Mouse (Mus musculus) midbrain, postnatal 0 days (tissue): ENCODE measurements around the gene Frmd5. TPM values are rescaled to one million over a fixed set of nuclear protein-coding genes. Genes with fewer than 3 reads are reported as not detected.

Experiments
- ATAC-seq: fragments of 200-750 bp; cut with Nextera tagmentation; 2 replicates; pipeline ENCODE4 v1.8.0; 2017; ENCODE audit warnings: moderate number of reproducible peaks, mild to moderate bottlenecking, moderate TSS enrichment, moderate library complexity; ENCODE audit not compliant: low FRiP score
- DNase-seq: peaks from one replicate; pipeline ENCODE4 v3.0.0-alpha.2; 2015; ENCODE audit warnings: low spot score
- H3K27ac ChIP-seq: fragments of 300-500 bp; sonication (generic); 2 replicates; pipeline ENCODE4 v1.5.1; 2014; ENCODE audit warnings: low read depth, mild to moderate bottlenecking, low read length, mixed read lengths
- H3K27me3 ChIP-seq: fragments of 300-500 bp; sonication (generic); 2 replicates; pipeline ENCODE4 v1.6.1; 2014; ENCODE audit warnings: low read length, control low read depth, mixed read lengths; ENCODE audit not compliant: insufficient read depth
- H3K36me3 ChIP-seq: fragments of 300-500 bp; sonication (generic); 2 replicates; pipeline ENCODE4 v1.6.1; 2014; ENCODE audit warnings: low read length, control low read depth, mixed read lengths; ENCODE audit not compliant: insufficient read depth
- H3K4me1 ChIP-seq: fragments of 300-500 bp; sonication (generic); 2 replicates; pipeline ENCODE4 v1.6.1; 2014; ENCODE audit warnings: mild to moderate bottlenecking, control low read depth, antibody characterized with exemption, low read length, mixed read lengths; ENCODE audit not compliant: insufficient read depth
- H3K4me2 ChIP-seq: fragments of 300-500 bp; sonication (generic); 2 replicates; pipeline ENCODE4 v1.6.1; 2014; ENCODE audit warnings: low read depth, mild to moderate bottlenecking, low read length, mixed read lengths; ENCODE audit not compliant: poor library complexity, severe bottlenecking
- H3K4me3 ChIP-seq: fragments of 300-500 bp; sonication (generic); 2 replicates; pipeline ENCODE4 v1.5.1; 2014; ENCODE audit warnings: low read depth, mild to moderate bottlenecking, low read length, moderate library complexity
- H3K9ac ChIP-seq: fragments of 300-500 bp; sonication (generic); replicated peaks from 2 replicates; pipeline ENCODE4 v1.6.1; 2014; ENCODE audit warnings: mild to moderate bottlenecking, low read length, moderate library complexity, mixed read lengths; ENCODE audit not compliant: poor library complexity, severe bottlenecking
- H3K9me3 ChIP-seq: fragments of 300-500 bp; sonication (generic); 2 replicates; pipeline ENCODE4 v1.6.1; 2016; ENCODE audit warnings: low read length, control low read depth
- CTCF ChIP-seq: IDR thresholded peaks from 2 replicates; pipeline ENCODE4 v1.5.1; 2016; ENCODE audit warnings: antibody characterized with exemption, mild to moderate bottlenecking
- WGBS: fragments of 180-500 bp; shearing (Covaris S2); extraction: QIAGEN DNeasy Blood & Tissue Kit; methylation state at CpG from one replicate; pipeline ENCODE4 v1.1.7; 2014; 5-methylcytosine and 5-hydroxymethylcytosine counted together
- polyA plus RNA-seq: library from polyadenylated mRNA; unstranded; fragments of >200 nt; fragmentation: Nextera tagmentation; extraction: Ambion mirVana; gene quantifications from 2 replicates; pipeline ENCODE4 v1.2.1, GENCODE M21; 2015
- total RNA-seq: library from RNA; depleted of rRNA; stranded (reverse); fragments of >200 nt; gene quantifications from 2 replicates; pipeline ENCODE4 v1.2.3, GENCODE M21; 2014

Frmd5 gene
- total and polyA plus RNA-seq, 2 experiments from 2014 or later = 14.6 to 38.3 TPM

GRCm38 (mm10) chr2:121677649-121677986 lies 129.3 kb downstream of the Frmd5 start:
- Histone ChIP-seq H3K4me1 (no peaks in the 10 kb centered on the region; the same call in 1 of the 2 replicates), H3K27me3 (no peaks in the 10 kb centered on the region), H3K9me3 (no peaks in the 10 kb centered on the region), H3K36me3 (no peaks in the 10 kb centered on the region), H3K4me3 (no peak overlapping the region), H3K27ac (peak overlapping the region; percentile 8), H3K4me2 (0 out of 2 replicates have a peak overlapping the region, but pooled peaks have one; percentile 18), H3K9ac (no peak overlapping the region)
- WGBS = 51% methylated on average over 6 of the region's 6 CpGs
- no peak for DNase-seq
- no peak for ATAC-seq
- no peak for TF ChIP-seq CTCF

- Histone ChIP-seq H3K27ac (peak overlapping the region; percentile 8), H3K4me1 (no peaks in the 10 kb centered on the region; the same call in 1 of the 2 replicates), H3K36me3 (no peaks in the 10 kb centered on the region), H3K9ac (no peak overlapping the region), H3K27me3 (no peaks in the 10 kb centered on the region), H3K9me3 (no peaks in the 10 kb centered on the region), H3K4me3 (no peak overlapping the region), H3K4me2 (no peak overlapping the region)
- TF ChIP-seq CTCF = no peak
- DNase-seq = no peak
- WGBS = 51% methylated on average over 6 of the region's 6 CpGs
- peak; percentile 68; the same call in 1 of the 2 replicates for ATAC-seq
These were observed 129.8 kb downstream of the Frmd5 start for GRCm38 (mm10) chr2:121676951-121677648.

GRCm38 (mm10) chr2:121675895-121676294 lies 131.0 kb downstream of the Frmd5 start:
- H3K9me3 ChIP-seq = no peaks in the 10 kb centered on the region
- no peaks in the 10 kb centered on the region for H3K27me3 ChIP-seq
- H3K4me2 ChIP-seq = no peak overlapping the region
- DNase-seq (no peak), ATAC-seq (no peak)
- no peaks in the 10 kb centered on the region; the same call in 1 of the 2 replicates for H3K4me1 ChIP-seq
- no peak overlapping the region for H3K27ac ChIP-seq
- WGBS = 94% methylated on average over 5 of the region's 5 CpGs
- H3K9ac ChIP-seq = no peak overlapping the region
- TF ChIP-seq CTCF = no peak
- H3K36me3 ChIP-seq = no peaks in the 10 kb centered on the region
- H3K4me3 ChIP-seq = no peak overlapping the region

GRCm38 (mm10) chr2:121675136-121675535 lies 131.8 kb downstream of the Frmd5 start:
- H3K4me3 ChIP-seq = no peak overlapping the region
- H3K4me1 ChIP-seq = no peaks in the 10 kb centered on the region; the same call in 1 of the 2 replicates
- DNase-seq (no peak), ATAC-seq (no peak)
- TF ChIP-seq CTCF = no peak
- no peaks in the 10 kb centered on the region for H3K27me3 ChIP-seq
- H3K9me3 ChIP-seq = no peaks in the 10 kb centered on the region
- no peaks in the 10 kb centered on the region for H3K36me3 ChIP-seq
- WGBS = 93% methylated on average over 3 of the region's 3 CpGs
- H3K4me2 ChIP-seq = no peak overlapping the region
- H3K9ac ChIP-seq = no peak overlapping the region
- no peak overlapping the region for H3K27ac ChIP-seq

GRCm38 (mm10) chr2:121674211-121674610 lies 132.7 kb downstream of the Frmd5 start:
- WGBS = 65% methylated on average over 8 of the region's 8 CpGs

GRCm38 (mm10) chr2:121669846-121670245 lies 137.0 kb downstream of the Frmd5 start:
- WGBS = 86% methylated on average over 6 of the region's 6 CpGs
- no peaks in the 10 kb centered on the region for H3K9me3 ChIP-seq

More at GRCm38 (mm10) chr2:121674211-121674610, 132.7 kb downstream of the Frmd5 start:
- ATAC-seq (no peak), DNase-seq (no peak)
- Histone ChIP-seq H3K9ac (no peak overlapping the region), H3K4me2 (no peak overlapping the region), H3K36me3 (no peaks in the 10 kb centered on the region), H3K27ac (no peak overlapping the region), H3K9me3 (no peaks in the 10 kb centered on the region), H3K4me3 (no peak overlapping the region), H3K4me1 (no peaks in the 10 kb centered on the region; the same call in 1 of the 2 replicates), H3K27me3 (no peaks in the 10 kb centered on the region)
- no peak for TF ChIP-seq CTCF

More at GRCm38 (mm10) chr2:121669846-121670245, 137.0 kb downstream of the Frmd5 start:
- ATAC-seq = no peak
- Histone ChIP-seq H3K9ac (no peak overlapping the region), H3K27me3 (no peaks in the 10 kb centered on the region), H3K4me1 (no peaks in the 10 kb centered on the region), H3K4me3 (no peak overlapping the region), H3K36me3 (no peaks in the 10 kb centered on the region), H3K4me2 (no peak overlapping the region), H3K27ac (no peak overlapping the region)
- no peak for TF ChIP-seq CTCF
- DNase-seq = no peak
